In genomic region chr2:31683666-31684065, GRCm38 (mm10) we compare ENCODE assay signal across 9 mouse cellular contexts. TPM values are rescaled to one million over a fixed set of nuclear protein-coding genes. Genes with fewer than 3 reads are reported as not detected.
DNase-seq lines count a peak whose midpoint lies in the region; TF ChIP-seq lines count a peak whose summit lies in the region.
"Had no signal": no experiment of that assay in that cellular context is flagged by ENCODE, and none has a peak within 500 bp of the region (broad histone marks: within the 10 kb centered on the region; RNA-seq: fewer than 3 reads in every experiment).

No protein-coding gene starts in this region.

- H3K27ac ChIP-seq in heart, embryonic 10.5 days, result no peak overlapping the region
- H3K27ac ChIP-seq in gastrocnemius, adult 2 months, result no peak overlapping the region
- H3K27ac ChIP-seq: limb, embryonic 15.5 days had no signal

- peak; percentile 73; the same call in 1 of the 2 replicates for TF ChIP-seq CTCF in brain, embryonic 14.5 days (IDR thresholded peaks at IDR 0.05; ENCODE audit: borderline replicate concordance, extremely low read depth, insufficient read depth, insufficient read length)
- TF ChIP-seq CTCF in gastrocnemius, adult 2 months (IDR thresholded peaks at IDR 0.05), result peak; percentile 84

- TF ChIP-seq POLR2A in brain, embryonic 14.5 days (IDR thresholded peaks at IDR 0.05; ENCODE audit: borderline replicate concordance, extremely low read depth, insufficient read depth, insufficient read length, poor library complexity, severe bottlenecking), result no peak

- no peaks in the 10 kb centered on the region for H3K27me3 ChIP-seq in heart, embryonic 10.5 days (ENCODE audit: insufficient read depth, poor library complexity, severe bottlenecking)
- H3K27me3 ChIP-seq: limb, embryonic 15.5 days had no signal

- peak; percentile 32 to 80 for DNase-seq in heart, adult 18-20 months
- DNase-seq in heart, embryonic 10.5 days (ENCODE audit: low spot score), result no peak
- DNase-seq in CD8-positive naive resting alpha-beta T cell, adult 2 months (ENCODE audit: low read depth in 2 of 2, low spot score in 2 of 2), result peak; percentile 40 to 60
- DNase-seq in brain, embryonic 14.5 days (ENCODE audit: low read depth), result peak; percentile 87
- peak; percentile 63 for DNase-seq in gastrocnemius, adult 2 months
- DNase-seq in layer of hippocampus, postnatal 25 days (ENCODE audit: extremely low spot score in 1 of 2, low spot score in 1 of 2), result peak; percentile 41 to 64
- DNase-seq in mesoderm, embryonic 11.5 days (ENCODE audit: low read depth, low spot score), result peak; percentile 66
- DNase-seq in thymus, postnatal 14 days, result peak; percentile 58

- intact Hi-C loops in gastrocnemius, adult 2 months (cut with DNase I), result loop anchor here (1.0 kb wide), 1 partner anchor 102 kb away; no protein-coding TSS in a partner anchor

- no peaks in the 10 kb centered on the region for H3K9me3 ChIP-seq in heart, embryonic 10.5 days
- H3K9me3 ChIP-seq: limb, embryonic 15.5 days had no signal

- no peak overlapping the region for H3K4me3 ChIP-seq in heart, embryonic 10.5 days
- H3K4me3 ChIP-seq in gastrocnemius, adult 2 months, result no peak overlapping the region
- H3K4me3 ChIP-seq: limb, embryonic 15.5 days had no signal

- peaks cover 29% of the 10 kb centered on the region for H3K36me3 ChIP-seq in heart, embryonic 10.5 days

- peaks cover 7% of the 10 kb centered on the region; the same call in 1 of the 2 replicates for H3K4me1 ChIP-seq in heart, embryonic 10.5 days

- 39% methylated on average over 2 of the region's 2 CpGs for WGBS in heart, embryonic 10.5 days

RNA-seq across cellular contexts. Expression of gene Abl1, which starts 4.5 kb away (rescaled TPM):
- total RNA-seq in heart, adult 18-20 months (2021), result 10 to 100 TPM; 25.5 to 26.5 TPM
- polyA plus RNA-seq in heart, embryonic 10.5 days (2016; fragmentation: Nextera tagmentation; extraction: Ambion mirVana), result 40.5 and 43.1 TPM in 2 replicates
- 61.4 and 68.6 TPM in 2 replicates for polyA plus RNA-seq in brain, embryonic 14.5 days (2012; rRNA removed)
- total RNA-seq in gastrocnemius, adult 2 months (2021), result 10 to 100 TPM; 23.0 to 25.4 TPM
- total RNA-seq in layer of hippocampus, postnatal 25 days (2021), result 10 to 100 TPM; 45.5 to 46.0 TPM

RNA-seq across cellular contexts. Expression of gene Exosc2, which starts 13.2 kb away (rescaled TPM):
- 10 to 100 TPM in 1 of 2 experiments, 1 to 10 TPM in 1; 8.2 to 10.1 TPM for total RNA-seq in heart, adult 18-20 months (2021)
- 63.0 and 76.3 TPM in 2 replicates for polyA plus RNA-seq in heart, embryonic 10.5 days (2016; fragmentation: Nextera tagmentation; extraction: Ambion mirVana)
- polyA plus RNA-seq in brain, embryonic 14.5 days (2012; rRNA removed), result 36.6 and 39.7 TPM in 2 replicates
- total RNA-seq in gastrocnemius, adult 2 months (2021), result 1 to 10 TPM; 8.1 to 8.3 TPM
- total RNA-seq in layer of hippocampus, postnatal 25 days (2021), result 10 to 100 TPM; 20.3 to 20.6 TPM

RNA-seq across cellular contexts. Expression of gene Prdm12, which starts 43.8 kb away (rescaled TPM):
- total RNA-seq in heart, adult 18-20 months (2021), result not detected
- polyA plus RNA-seq in heart, embryonic 10.5 days (2016; fragmentation: Nextera tagmentation; extraction: Ambion mirVana), result not detected in 2 replicates
- 6.3 and 7.9 TPM in 2 replicates for polyA plus RNA-seq in brain, embryonic 14.5 days (2012; rRNA removed)
- total RNA-seq in gastrocnemius, adult 2 months (2021), result not detected
- not detected for total RNA-seq in layer of hippocampus, postnatal 25 days (2021)
- polyA plus RNA-seq: limb, embryonic 15.5 days had no signal
